Mouse (Mus musculus): ENCODE results near the gene Stat5a.

- TF ChIP-seq CTCF (IDR thresholded peaks at IDR 0.05; ENCODE audit: low read depth) (no peak), EP300 (IDR thresholded peaks at IDR 0.05; ENCODE audit: low read depth) (no peak)
Measured at GRCm38 (mm10) chr11:100850778-100851528, 8.2 kb upstream of the Stat5a start.
